Comparison of ENCODE assay signal across 27 mouse cellular contexts in genomic region chr3:131485388-131485787, GRCm38 (mm10). TPM values are rescaled to one million over a fixed set of nuclear protein-coding genes. Genes with fewer than 3 reads are reported as not detected.
A peak's percentile ranks its signal among the peaks of the same experiment; 100 is the strongest.
DNase-seq lines count a peak whose midpoint lies in the region; ATAC-seq lines count a peak whose summit lies in the region.
"Had no signal": no experiment of that assay in that cellular context is flagged by ENCODE, and none has a peak within 500 bp of the region (broad histone marks: within the 10 kb centered on the region; RNA-seq: fewer than 3 reads in every experiment).

No protein-coding gene starts in this region.

- H3K27me3 ChIP-seq in heart, embryonic 11.5 days (ENCODE audit: control insufficient read depth, insufficient read depth, low read length) = peaks cover 19% of the 10 kb centered on the region
- peaks cover 16% of the 10 kb centered on the region for H3K27me3 ChIP-seq in midbrain, embryonic 11.5 days (ENCODE audit: control insufficient read depth, insufficient read depth, low read length)
- H3K27me3 ChIP-seq in midbrain, embryonic 13.5 days = peaks cover 30% of the 10 kb centered on the region
- H3K27me3 ChIP-seq in stomach, embryonic 15.5 days (replicated peaks) = no peaks in the 10 kb centered on the region

- H3K4me2 ChIP-seq in heart, embryonic 11.5 days = no peak overlapping the region
- no peak overlapping the region for H3K4me2 ChIP-seq in midbrain, embryonic 11.5 days
- H3K4me2 ChIP-seq in midbrain, embryonic 13.5 days (replicated peaks) = no peak overlapping the region
- H3K4me2 ChIP-seq in stomach, embryonic 15.5 days = no peak overlapping the region
- H3K4me2 ChIP-seq: embryonic facial prominence, embryonic 15.5 days; forebrain, embryonic 13.5 days; hindbrain, embryonic 12.5 days; liver, embryonic 15.5 days; lung, embryonic 15.5 days; midbrain, embryonic 12.5 days had no signal

- H3K36me3 ChIP-seq in heart, embryonic 11.5 days (ENCODE audit: control insufficient read depth, insufficient read depth, low read length) = no peaks in the 10 kb centered on the region
- no peaks in the 10 kb centered on the region for H3K36me3 ChIP-seq in midbrain, embryonic 11.5 days (ENCODE audit: control insufficient read depth, insufficient read depth, low read length)
- H3K36me3 ChIP-seq in midbrain, embryonic 13.5 days = no peaks in the 10 kb centered on the region
- no peaks in the 10 kb centered on the region for H3K36me3 ChIP-seq in stomach, embryonic 15.5 days
- H3K36me3 ChIP-seq: embryonic facial prominence, embryonic 15.5 days; heart, embryonic 10.5 days; hindbrain, embryonic 12.5 days; liver, embryonic 15.5 days; lung, embryonic 15.5 days; midbrain, embryonic 12.5 days had no signal

- no peak overlapping the region for H3K9ac ChIP-seq in heart, embryonic 11.5 days (ENCODE audit: low read depth, low read length)
- H3K9ac ChIP-seq in midbrain, embryonic 11.5 days (ENCODE audit: low read length) = no peak overlapping the region
- no peak overlapping the region for H3K9ac ChIP-seq in midbrain, embryonic 13.5 days (replicated peaks)
- no peak overlapping the region for H3K9ac ChIP-seq in stomach, embryonic 15.5 days
- H3K9ac ChIP-seq: embryonic facial prominence, embryonic 15.5 days; forebrain, embryonic 13.5 days; hindbrain, embryonic 12.5 days; liver, embryonic 15.5 days; lung, embryonic 15.5 days; midbrain, embryonic 12.5 days had no signal

- H3K27ac ChIP-seq in heart, embryonic 11.5 days (ENCODE audit: low read depth, low read length) = no peak overlapping the region
- H3K27ac ChIP-seq in midbrain, embryonic 11.5 days (ENCODE audit: low read depth, low read length) = no peak overlapping the region
- H3K27ac ChIP-seq in midbrain, embryonic 13.5 days = no peak overlapping the region
- peak overlapping the region; percentile 57; the same call in 1 of the 2 replicates for H3K27ac ChIP-seq in stomach, embryonic 15.5 days
- H3K27ac ChIP-seq: embryonic facial prominence, embryonic 15.5 days; forebrain, embryonic 13.5 days; heart, embryonic 10.5 days; hindbrain, embryonic 12.5 days; kidney, postnatal 0 days; liver, embryonic 15.5 days; lung, embryonic 15.5 days; midbrain, embryonic 12.5 days had no signal

- intact Hi-C loops in left cerebral cortex, postnatal 4 days (cut with DNase I) = no loop called here

- H3K4me3 ChIP-seq in heart, embryonic 11.5 days (ENCODE audit: low read depth, low read length) = no peak overlapping the region
- no peak overlapping the region for H3K4me3 ChIP-seq in midbrain, embryonic 11.5 days (ENCODE audit: low read depth, low read length)
- no peak overlapping the region for H3K4me3 ChIP-seq in midbrain, embryonic 13.5 days (replicated peaks)
- no peak overlapping the region for H3K4me3 ChIP-seq in stomach, embryonic 15.5 days (replicated peaks)
- H3K4me3 ChIP-seq: embryonic facial prominence, embryonic 15.5 days; forebrain, embryonic 13.5 days; heart, embryonic 10.5 days; hindbrain, embryonic 12.5 days; liver, embryonic 15.5 days; lung, embryonic 15.5 days; midbrain, embryonic 12.5 days had no signal

- DNase-seq in heart, adult 11 months = peak; percentile 57
- DNase-seq in midbrain, embryonic 11.5 days (ENCODE audit: low spot score, missing footprints) = peak; percentile 84
- no peak for DNase-seq in left cerebral cortex, postnatal 4 days
- no peak for DNase-seq in lung, postnatal 10 days
- DNase-seq: adrenal gland, postnatal 25 days; cerebellum, adult 2 months; cerebellum, postnatal 14 days; gastrocnemius, postnatal 14 days; heart, postnatal 36 days; kidney, adult 11 months; layer of hippocampus, postnatal 36 days; liver; lung, postnatal 36 days; right cerebral cortex, postnatal 14 days; thymus, postnatal 4 days had no signal

- no peaks in the 10 kb centered on the region for H3K9me3 ChIP-seq in heart, embryonic 11.5 days (replicated peaks; ENCODE audit: control insufficient read depth, low read length)
- no peaks in the 10 kb centered on the region for H3K9me3 ChIP-seq in midbrain, embryonic 11.5 days (ENCODE audit: control insufficient read depth, low read length)
- no peaks in the 10 kb centered on the region for H3K9me3 ChIP-seq in midbrain, embryonic 13.5 days
- H3K9me3 ChIP-seq in stomach, embryonic 15.5 days = no peaks in the 10 kb centered on the region
- H3K9me3 ChIP-seq: embryonic facial prominence, embryonic 15.5 days; forebrain, embryonic 13.5 days; heart, embryonic 10.5 days; hindbrain, embryonic 12.5 days; liver, embryonic 15.5 days; lung, embryonic 15.5 days; midbrain, embryonic 12.5 days had no signal

- no peaks in the 10 kb centered on the region for H3K4me1 ChIP-seq in heart, embryonic 11.5 days (ENCODE audit: control insufficient read depth, insufficient read depth, low read length)
- H3K4me1 ChIP-seq in midbrain, embryonic 11.5 days (ENCODE audit: control insufficient read depth, insufficient read depth, low read length) = peaks cover 4% of the 10 kb centered on the region; the same call in 1 of the 2 replicates
- peaks cover 13% of the 10 kb centered on the region for H3K4me1 ChIP-seq in midbrain, embryonic 13.5 days (replicated peaks)
- no peaks in the 10 kb centered on the region; the same call in 1 of the 2 replicates for H3K4me1 ChIP-seq in stomach, embryonic 15.5 days

- ATAC-seq in heart, embryonic 11.5 days (replicated peaks; ENCODE audit: insufficient number of reproducible peaks, low FRiP score, low TSS enrichment) = no peak
- no peak for ATAC-seq in midbrain, embryonic 11.5 days (ENCODE audit: low FRiP score)
- ATAC-seq in midbrain, embryonic 13.5 days = no peak
- ATAC-seq in stomach, embryonic 15.5 days (ENCODE audit: insufficient read depth, low FRiP score, low read depth) = no peak
- ATAC-seq: forebrain, embryonic 13.5 days had no signal

- 43% methylated on average over 5 of the region's 5 CpGs for WGBS in heart, embryonic 11.5 days (ENCODE audit: insufficient replicate concordance)
- WGBS in midbrain, embryonic 11.5 days = 53% methylated on average over 5 of the region's 5 CpGs
- 49% methylated on average over 5 of the region's 5 CpGs for WGBS in midbrain, embryonic 13.5 days
- 58% methylated on average over 5 of the region's 5 CpGs for WGBS in stomach, embryonic 15.5 days

RNA-seq across cellular contexts. Expression of gene Sgms2, which starts 5.8 kb away (rescaled TPM):
- 1.1 and 1.3 TPM in 2 replicates for polyA plus RNA-seq in heart, embryonic 11.5 days (2014; fragmentation: Nextera tagmentation; extraction: Ambion mirVana)
- 0.70 and 1.1 TPM in 2 replicates for polyA plus RNA-seq in midbrain, embryonic 11.5 days (2014; fragmentation: Nextera tagmentation; extraction: Ambion mirVana)
- 0.61 and 0.71 TPM in 2 replicates for polyA plus RNA-seq in midbrain, embryonic 13.5 days (2015; fragmentation: Nextera tagmentation; extraction: Ambion mirVana)
- 10.7 and 11.7 TPM in 2 replicates for polyA plus RNA-seq in stomach, embryonic 15.5 days (2015; fragmentation: Nextera tagmentation; extraction: Ambion mirVana)
- under 1 TPM; 0.90 to 0.93 TPM for total RNA-seq in left cerebral cortex, postnatal 4 days (2021)
- total RNA-seq: MEL had no signal

Comparison
In these comparisons a context has a peak if more than half of its experiments do, and no peak if none do; other contexts are left out.
1. DNase-seq: peak in heart, adult 11 months (single experiment) and midbrain, embryonic 11.5 days (single experiment); none in left cerebral cortex, postnatal 4 days (single experiment) and lung, postnatal 10 days (single experiment).